Mouse (Mus musculus) MN1 (cell line): ENCODE data around the gene Gna15.
A peak's percentile ranks its signal among the peaks of the same experiment; 100 is the strongest.

Source experiments
- DNase-seq: peaks from one replicate; pipeline ENCODE4 v3.0.0-alpha.2; 2016; ENCODE audit warnings: low spot score

Gna15 gene

GRCm38 (mm10) chr10:81524051-81524605 is at the start of gene Gna15:
Gene Gna15, minus strand, starts transcription at chr10:81524225.
- no peak for DNase-seq

GRCm38 (mm10) chr10:81572975-81573374 is 49.0 kb upstream of the Gna15 start:
- peak; percentile 81 for DNase-seq

GRCm38 (mm10) chr10:81572133-81572671 is 48.2 kb upstream of the Gna15 start:
- no peak for DNase-seq

- DNase-seq = peak; percentile 98
These were observed 47.5 kb upstream of the Gna15 start for GRCm38 (mm10) chr10:81571501-81571876.

- DNase-seq = peak; percentile 95
These were observed 46.9 kb upstream of the Gna15 start for GRCm38 (mm10) chr10:81570831-81571500.

- DNase-seq = peak; percentile 54
These were observed 46.3 kb upstream of the Gna15 start for GRCm38 (mm10) chr10:81570238-81570800.

- no peak for DNase-seq
These were observed 45.6 kb upstream of the Gna15 start for GRCm38 (mm10) chr10:81569507-81570237.

- DNase-seq = peak; percentile 78
These were observed 44.6 kb upstream of the Gna15 start for GRCm38 (mm10) chr10:81568381-81569191.

- peak; percentile 23 for DNase-seq
These were observed 41.5 kb upstream of the Gna15 start for GRCm38 (mm10) chr10:81565257-81566228.

- peak; percentile 74 for DNase-seq
These were observed 40.7 kb upstream of the Gna15 start for GRCm38 (mm10) chr10:81564734-81565133.

- DNase-seq = peak; percentile 64
These were observed 40.2 kb upstream of the Gna15 start for GRCm38 (mm10) chr10:81564216-81564615.

GRCm38 (mm10) chr10:81563481-81563880 is 39.5 kb upstream of the Gna15 start:
- DNase-seq = peak; percentile 60

GRCm38 (mm10) chr10:81562411-81562810 is 38.4 kb upstream of the Gna15 start:
- no peak for DNase-seq

GRCm38 (mm10) chr10:81560719-81561459 is 36.9 kb upstream of the Gna15 start:
- DNase-seq = peak; percentile 56

- DNase-seq = peak; percentile 48
These were observed 35.9 kb upstream of the Gna15 start for GRCm38 (mm10) chr10:81559627-81560539.

- DNase-seq = peak; percentile 64
These were observed 35.2 kb upstream of the Gna15 start, which contains the start of gene Aes for GRCm38 (mm10) chr10:81559163-81559626. Gene Aes, plus strand, starts transcription at chr10:81559488.

GRCm38 (mm10) chr10:81557491-81557890 is 33.5 kb upstream of the Gna15 start:
- DNase-seq = no peak

- DNase-seq = no peak
These were observed 32.3 kb upstream of the Gna15 start for GRCm38 (mm10) chr10:81556282-81556681.
